Mouse (Mus musculus) hindbrain, embryonic 10.5 days (tissue): ENCODE results near the gene Rngtt. TPM values are rescaled to one million over a fixed set of nuclear protein-coding genes. Genes with fewer than 3 reads are reported as not detected.

Source experiments
- DNase-seq: peaks from one replicate; pipeline ENCODE4 v3.0.0-alpha.2; 2017; ENCODE audit warnings: low spot score
- H3K27ac ChIP-seq: fragments of 300-500 bp; sonication (generic); 2 replicates; pipeline ENCODE4 v1.5.1; 2016; ENCODE audit warnings: mild to moderate bottlenecking, moderate library complexity
- H3K27me3 ChIP-seq: fragments of 300-500 bp; sonication (generic); 2 replicates; pipeline ENCODE4 v1.6.1; 2016; ENCODE audit warnings: mild to moderate bottlenecking; ENCODE audit not compliant: poor library complexity, insufficient read depth, severe bottlenecking
- H3K36me3 ChIP-seq: fragments of 300-500 bp; sonication (generic); 2 replicates; pipeline ENCODE4 v1.6.1; 2016; ENCODE audit warnings: mild to moderate bottlenecking, moderate library complexity
- H3K4me1 ChIP-seq: fragments of 300-500 bp; sonication (generic); replicated peaks from 2 replicates; pipeline ENCODE4 v1.6.1; 2016; ENCODE audit warnings: mild to moderate bottlenecking
- H3K4me3 ChIP-seq: fragments of 300-500 bp; sonication (generic); 2 replicates; pipeline ENCODE4 v1.5.1; 2016; ENCODE audit warnings: mild to moderate bottlenecking, moderate library complexity
- H3K9me3 ChIP-seq: fragments of 300-500 bp; sonication (generic); 2 replicates; pipeline ENCODE4 v1.6.1; 2016; ENCODE audit warnings: mild to moderate bottlenecking, moderate library complexity
- whole genome bisulfite sequencing: fragments of 180-500 bp; shearing (Covaris S2); methylation state at CpG from one replicate; pipeline ENCODE4 v1.1.7; 2016; 5-methylcytosine and 5-hydroxymethylcytosine counted together
- polyA plus RNA-seq: library from polyadenylated mRNA; unstranded; fragments of >200 nt; fragmentation: Nextera tagmentation; extraction: Ambion mirVana; gene quantifications from 2 replicates; pipeline ENCODE4 v1.2.1, GENCODE M21; 2016

Rngtt gene
- polyA plus RNA-seq, 1 experiment from 2014 or later, result 29.4 TPM

GRCm38 (mm10) chr4:33514108-33515000 is 204.2 kb downstream of the Rngtt start:
- no peaks in the 10 kb centered on the region for H3K4me1 ChIP-seq
- no peaks in the 10 kb centered on the region for H3K36me3 ChIP-seq
- WGBS, result 85% methylated on average over 10 of the region's 10 CpGs
- no peak overlapping the region for H3K27ac ChIP-seq
- no peaks in the 10 kb centered on the region for H3K9me3 ChIP-seq
- H3K27me3 ChIP-seq, result no peaks in the 10 kb centered on the region
- H3K4me3 ChIP-seq, result no peak overlapping the region
- no peak for DNase-seq

- WGBS, result 91% methylated on average over 7 of the region's 7 CpGs
- no peak for DNase-seq
- Histone ChIP-seq H3K9me3 (no peaks in the 10 kb centered on the region; the same call in 1 of the 2 replicates), H3K27ac (no peak overlapping the region), H3K27me3 (no peaks in the 10 kb centered on the region), H3K36me3 (no peaks in the 10 kb centered on the region), H3K4me3 (no peak overlapping the region), H3K4me1 (no peaks in the 10 kb centered on the region)
These were observed 210.1 kb downstream of the Rngtt start for GRCm38 (mm10) chr4:33520196-33520595.

- no peaks in the 10 kb centered on the region; the same call in 1 of the 2 replicates for H3K9me3 ChIP-seq
- H3K36me3 ChIP-seq, result no peaks in the 10 kb centered on the region
- WGBS, result 85% methylated on average over 10 of the region's 10 CpGs
- H3K4me3 ChIP-seq, result no peak overlapping the region
- no peak for DNase-seq
- H3K27ac ChIP-seq, result no peak overlapping the region
- no peaks in the 10 kb centered on the region for H3K27me3 ChIP-seq
- H3K4me1 ChIP-seq, result peaks cover 6% of the 10 kb centered on the region
These were observed 210.8 kb downstream of the Rngtt start for GRCm38 (mm10) chr4:33520938-33521337.

GRCm38 (mm10) chr4:33523774-33524173 is 213.7 kb downstream of the Rngtt start:
- no peaks in the 10 kb centered on the region; the same call in 1 of the 2 replicates for H3K9me3 ChIP-seq
- DNase-seq, result no peak
- 87% methylated on average over 3 of the region's 3 CpGs for WGBS
- H3K4me3 ChIP-seq, result no peak overlapping the region
- H3K27ac ChIP-seq, result no peak overlapping the region
- no peaks in the 10 kb centered on the region for H3K27me3 ChIP-seq
- H3K36me3 ChIP-seq, result no peaks in the 10 kb centered on the region
- H3K4me1 ChIP-seq, result peaks cover 17% of the 10 kb centered on the region

- H3K27me3 ChIP-seq, result no peaks in the 10 kb centered on the region
- no peak overlapping the region for H3K4me3 ChIP-seq
- WGBS, result 94% methylated on average over 10 of the region's 10 CpGs
- no peaks in the 10 kb centered on the region; the same call in 1 of the 2 replicates for H3K9me3 ChIP-seq
- H3K27ac ChIP-seq, result no peak overlapping the region
- peaks cover 17% of the 10 kb centered on the region for H3K4me1 ChIP-seq
- H3K36me3 ChIP-seq, result no peaks in the 10 kb centered on the region
- DNase-seq, result no peak
These were observed 214.5 kb downstream of the Rngtt start for GRCm38 (mm10) chr4:33524481-33525141.

GRCm38 (mm10) chr4:33525272-33525671 is 215.2 kb downstream of the Rngtt start:
- Histone ChIP-seq H3K9me3 (no peaks in the 10 kb centered on the region; the same call in 1 of the 2 replicates), H3K36me3 (no peaks in the 10 kb centered on the region), H3K4me1 (peaks cover 17% of the 10 kb centered on the region), H3K27me3 (no peaks in the 10 kb centered on the region), H3K27ac (no peak overlapping the region), H3K4me3 (no peak overlapping the region)
- 98% methylated on average over 4 of the region's 4 CpGs for WGBS
- DNase-seq, result no peak

- WGBS, result 7% methylated on average over 7 of the region's 7 CpGs
- Histone ChIP-seq H3K27ac (peak overlapping the region; percentile 77), H3K4me3 (no peak overlapping the region), H3K9me3 (no peaks in the 10 kb centered on the region; the same call in 1 of the 2 replicates), H3K4me1 (peaks cover 17% of the 10 kb centered on the region), H3K27me3 (no peaks in the 10 kb centered on the region), H3K36me3 (no peaks in the 10 kb centered on the region)
- DNase-seq, result peak; percentile 59
These were observed 216.0 kb downstream of the Rngtt start for GRCm38 (mm10) chr4:33526092-33526491.

GRCm38 (mm10) chr4:33526675-33527074 is 216.6 kb downstream of the Rngtt start:
- no peaks in the 10 kb centered on the region for H3K36me3 ChIP-seq
- H3K9me3 ChIP-seq, result no peaks in the 10 kb centered on the region; the same call in 1 of the 2 replicates
- peaks cover 17% of the 10 kb centered on the region for H3K4me1 ChIP-seq
- no peaks in the 10 kb centered on the region for H3K27me3 ChIP-seq
- DNase-seq, result peak; percentile 16
- WGBS, result 44% methylated on average over 9 of the region's 9 CpGs
- H3K27ac ChIP-seq, result peak overlapping the region; percentile 77
- H3K4me3 ChIP-seq, result no peak overlapping the region

GRCm38 (mm10) chr4:33532596-33532995 is 222.5 kb downstream of the Rngtt start:
- no peak overlapping the region for H3K4me3 ChIP-seq
- DNase-seq, result no peak
- no peaks in the 10 kb centered on the region for H3K36me3 ChIP-seq
- H3K27me3 ChIP-seq, result no peaks in the 10 kb centered on the region
- no peak overlapping the region for H3K27ac ChIP-seq
- 75% methylated on average over 8 of the region's 8 CpGs for WGBS
- no peaks in the 10 kb centered on the region for H3K9me3 ChIP-seq
- H3K4me1 ChIP-seq, result no peaks in the 10 kb centered on the region

GRCm38 (mm10) chr4:33544755-33545576 is 234.9 kb downstream of the Rngtt start:
- Histone ChIP-seq H3K9me3 (no peaks in the 10 kb centered on the region), H3K27ac (peak overlapping the region; percentile 50; the same call in 1 of the 2 replicates), H3K4me1 (peaks cover 36% of the 10 kb centered on the region), H3K27me3 (no peaks in the 10 kb centered on the region), H3K36me3 (no peaks in the 10 kb centered on the region), H3K4me3 (no peak overlapping the region)
- DNase-seq, result no peak
- WGBS, result 66% methylated on average over 13 of the region's 13 CpGs

- peak; percentile 28 for DNase-seq
- Histone ChIP-seq H3K9me3 (no peaks in the 10 kb centered on the region), H3K27me3 (no peaks in the 10 kb centered on the region), H3K27ac (0 out of 2 replicates have a peak overlapping the region, but pooled peaks have one; percentile 13), H3K4me3 (no peak overlapping the region), H3K36me3 (no peaks in the 10 kb centered on the region), H3K4me1 (peaks cover 40% of the 10 kb centered on the region)
- WGBS, result 57% methylated on average over 6 of the region's 6 CpGs
These were observed 235.4 kb downstream of the Rngtt start for GRCm38 (mm10) chr4:33545577-33545879.

- Histone ChIP-seq H3K9me3 (no peaks in the 10 kb centered on the region), H3K36me3 (no peaks in the 10 kb centered on the region), H3K4me1 (peaks cover 40% of the 10 kb centered on the region), H3K4me3 (no peak overlapping the region), H3K27me3 (no peaks in the 10 kb centered on the region), H3K27ac (no peak overlapping the region)
- 88% methylated on average over 11 of the region's 11 CpGs for WGBS
- no peak for DNase-seq
These were observed 236.2 kb downstream of the Rngtt start for GRCm38 (mm10) chr4:33546278-33546677.
